Mouse (Mus musculus) E14TG2a.4 (cell line): ENCODE data around the gene Rps17.

Source experiments
- CTCF ChIP-seq: conservative IDR thresholded peaks from 2 replicates; pipeline ENCODE4 v1.5.1; 2014; ENCODE audit warnings: low read length
- NANOG ChIP-seq: IDR thresholded peaks from 2 replicates; pipeline ENCODE4 v1.6.1; 2014; ENCODE audit warnings: borderline replicate concordance, low read length, mixed read lengths

GRCm38 (mm10) chr7:81341563-81341962 is 3.5 kb downstream of the Rps17 start:
- peak; percentile 65 for TF ChIP-seq CTCF
- no peak for TF ChIP-seq NANOG
